Mouse (Mus musculus) heart, postnatal 36 days (tissue): Measurements from ENCODE around the gene Snd1. TPM values are rescaled to one million over a fixed set of nuclear protein-coding genes. Genes with fewer than 3 reads are reported as not detected.

Experiments
- DNase-seq, 2 experiments: peaks; one replicate each; pipeline ENCODE4 v3.0.0; 2021 to 2022
- intact Hi-C: fragments of 180-260 bp; cut with DNase I; formaldehyde crosslinking; loops from one replicate; pipeline ENCODE4 v1.15.1; 2025
- total RNA-seq, 2 experiments: library from RNA; stranded (reverse); gene quantifications; 2 replicates each; pipeline ENCODE4 v1.2.3; 2021

The Snd1 gene
- total RNA-seq, 2 experiments from 2014 or later = 75.0 to 78.1 TPM

DNA sequence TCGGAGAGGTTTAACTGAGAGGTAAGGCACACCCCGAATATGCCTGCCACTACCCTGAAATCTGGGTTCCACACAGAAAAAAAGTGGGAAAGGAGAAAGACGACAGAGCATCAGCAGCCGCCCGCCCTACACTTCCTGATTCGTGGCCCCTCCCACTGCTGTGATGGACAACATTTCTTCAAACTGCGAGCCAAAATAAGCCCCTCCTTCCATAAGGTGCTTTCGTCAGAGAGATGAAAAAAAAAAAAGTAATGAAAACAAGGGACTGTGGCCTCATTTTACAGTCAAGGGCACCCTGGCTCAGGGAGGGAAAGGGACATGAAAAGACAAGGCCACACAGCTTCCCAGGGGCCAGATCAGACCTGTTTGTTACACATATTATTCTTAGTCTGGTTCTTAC is 504.6 kb downstream of the Snd1 start:
- DNase-seq = no peak
- intact Hi-C loops = no loop called here

DNA sequence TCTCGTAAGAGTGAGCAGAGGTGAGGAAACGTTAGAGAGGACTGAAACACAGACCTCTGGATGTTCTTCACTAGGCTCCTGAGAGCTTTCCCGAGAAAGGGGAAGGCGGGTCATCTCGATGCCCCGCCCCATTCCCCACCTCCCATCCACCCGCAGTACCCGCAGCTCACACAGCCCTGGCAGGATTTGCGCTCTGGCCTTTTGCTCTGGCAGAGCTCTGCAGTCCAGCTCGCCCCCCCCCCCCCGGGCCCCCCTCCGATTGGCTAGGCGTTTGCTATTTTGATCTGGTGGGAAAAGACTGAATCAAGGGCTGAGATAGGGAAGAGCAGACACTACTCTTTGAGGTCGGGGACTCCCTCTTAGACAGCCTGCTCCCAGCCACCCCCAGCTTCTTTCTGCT is 505.3 kb downstream of the Snd1 start:
- intact Hi-C loops = no loop called here
- DNase-seq = no peak

DNA sequence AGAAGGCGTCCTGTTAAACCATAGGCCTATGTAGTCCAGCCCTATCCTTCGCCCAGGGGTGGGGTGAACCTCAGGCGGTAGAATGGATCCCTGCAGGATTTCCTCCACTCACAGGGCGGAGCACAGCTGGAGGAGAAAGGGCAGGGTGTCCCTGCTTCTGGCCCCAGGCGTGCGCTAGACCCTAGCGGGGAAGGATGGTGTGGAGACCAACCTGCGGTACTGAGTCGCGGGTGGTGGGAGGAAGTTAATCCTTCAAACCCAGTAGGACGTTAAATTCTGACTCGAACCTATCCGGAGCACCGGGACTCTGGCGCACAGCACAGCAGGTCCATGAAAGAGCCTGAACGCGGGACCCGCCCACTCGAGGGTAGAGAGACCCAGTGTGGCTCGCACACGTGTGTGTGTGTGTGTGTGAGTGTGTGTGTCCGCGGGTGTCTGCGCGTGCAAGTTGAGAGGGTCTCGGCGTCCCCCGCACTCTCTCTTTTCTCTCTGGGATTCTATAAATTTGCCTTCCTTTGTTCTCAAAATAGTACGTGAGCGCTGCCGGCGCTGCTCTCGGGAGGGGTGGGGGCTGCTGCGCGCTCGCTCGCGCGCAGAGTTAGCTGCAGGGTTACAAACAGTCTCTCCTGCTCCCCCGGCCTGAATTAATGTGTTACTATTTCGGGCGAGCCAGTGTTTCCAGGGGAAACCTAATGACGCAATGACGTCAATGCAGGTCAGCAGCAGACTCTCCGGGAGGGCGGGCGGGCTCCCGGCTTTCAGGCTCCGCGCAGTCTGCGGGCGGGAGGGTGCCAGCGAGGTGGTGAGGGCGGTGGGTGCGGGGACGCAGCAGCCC is 506.0 kb downstream of the Snd1 start:
- intact Hi-C loops = no loop called here
- peak in 1 of 2 experiments; percentile 1 for DNase-seq

DNA sequence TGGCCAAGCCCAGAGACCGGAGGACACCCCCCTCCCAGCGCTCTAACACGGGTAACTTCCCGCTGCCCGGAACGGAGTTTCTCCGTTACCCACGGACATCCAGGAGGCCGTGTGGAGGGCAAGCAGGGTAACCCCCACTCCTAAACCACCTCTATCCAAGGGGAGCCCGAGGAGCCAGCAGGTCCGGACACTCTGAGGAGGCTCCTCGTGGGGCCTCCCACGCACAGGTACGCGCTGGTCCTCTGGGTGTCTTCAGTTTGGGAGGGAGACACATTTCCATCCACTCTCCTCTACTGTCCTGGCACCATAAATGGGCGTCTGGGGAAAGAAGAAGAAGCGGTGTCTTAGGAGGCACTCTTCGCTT is 506.6 kb downstream of the Snd1 start:
- no peak for DNase-seq
- intact Hi-C loops = no loop called here

DNA sequence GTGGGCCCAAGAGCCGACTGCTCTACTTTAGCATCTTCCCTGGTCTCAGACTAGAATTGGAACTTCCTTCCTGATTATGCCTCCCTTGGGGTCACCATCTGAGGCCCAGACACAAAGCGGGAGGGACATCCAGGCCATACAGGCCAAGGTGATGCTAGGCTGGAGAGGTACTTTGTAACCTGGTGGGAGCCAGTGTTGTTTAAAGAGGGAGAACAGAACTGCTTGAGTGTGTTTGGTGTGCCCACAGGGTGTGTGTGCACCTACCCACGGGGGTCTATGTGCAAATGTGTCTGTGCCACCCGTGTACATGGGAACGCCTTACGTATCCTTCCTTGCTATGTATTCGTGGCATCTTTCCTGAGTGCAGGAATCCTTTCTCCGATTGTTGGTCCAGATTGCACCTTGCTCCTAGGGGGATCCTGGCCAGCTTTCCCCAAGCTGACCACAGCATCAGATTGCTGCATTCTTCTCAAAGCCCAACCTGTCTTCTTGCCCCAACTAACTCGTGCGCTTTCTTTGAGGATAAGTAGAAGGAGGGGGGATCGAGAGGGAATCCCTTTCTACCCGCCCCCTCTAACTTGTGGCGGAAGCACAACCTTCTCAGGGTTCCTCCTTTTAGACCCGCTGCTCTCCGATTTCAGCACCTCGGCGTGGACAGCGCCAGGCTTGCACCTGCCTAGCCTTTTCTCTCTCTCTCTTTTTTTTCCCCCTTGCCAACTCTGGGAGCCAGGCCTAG is 507.2 kb downstream of the Snd1 start:
- DNase-seq = peak; percentile 59 to 70
- intact Hi-C loops = no loop called here

DNA sequence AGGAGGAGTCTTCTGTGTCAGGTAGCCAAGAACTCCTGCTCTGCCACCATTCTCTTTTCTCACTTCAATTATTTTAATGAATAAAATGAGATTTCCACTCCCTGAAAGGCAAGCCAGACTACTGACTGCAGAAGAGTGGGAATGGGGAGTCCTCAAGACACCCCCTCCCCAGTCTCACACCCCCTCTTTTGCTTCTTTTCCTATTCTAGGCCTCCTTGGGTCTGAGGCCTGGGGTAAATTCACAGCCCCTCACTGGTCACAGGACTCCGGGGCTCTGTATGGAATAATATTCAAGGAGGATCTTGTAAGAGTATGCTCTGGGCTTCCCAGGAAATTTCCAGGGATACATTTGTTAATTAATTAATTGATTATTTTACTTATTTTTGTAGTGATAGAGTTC is 507.9 kb downstream of the Snd1 start:
- intact Hi-C loops = no loop called here
- DNase-seq = no peak

Other genes starting within 250 kb of the Snd1 start
- gene Zfp800, start 77.1 kb upstream of the Snd1 start, total RNA-seq = 10 to 100 TPM in 1 of 2 experiments, 1 to 10 TPM in 1; 9.4 to 11.5 TPM
- 100 to 1,000 TPM; 162 to 164 TPM for gene Arf5, start 51.6 kb upstream of the Snd1 start, total RNA-seq
- gene Fscn3, start 47.4 kb upstream of the Snd1 start, total RNA-seq = not detected
- 1 to 10 TPM; 9.4 to 9.5 TPM for gene Gcc1, start 46.7 kb upstream of the Snd1 start, total RNA-seq
- not detected for gene Pax4, start 25.8 kb upstream of the Snd1 start, total RNA-seq